Mouse (Mus musculus) liver, embryonic 13.5 days (tissue): ENCODE data around the gene Gm27027. TPM values are rescaled to one million over a fixed set of nuclear protein-coding genes. Genes with fewer than 3 reads are reported as not detected.
A peak's percentile ranks its signal among the peaks of the same experiment; 100 is the strongest.

Experiments used
- ATAC-seq: fragments of 200-750 bp; cut with Nextera tagmentation; 2 replicates; pipeline ENCODE4 v1.8.0; 2017; ENCODE audit warnings: low read depth, mild to moderate bottlenecking, moderate number of reproducible peaks, moderate library complexity
- DNase-seq: peaks from one replicate; pipeline ENCODE4 v3.0.0; 2022
- H3K27ac ChIP-seq: fragments of 300-500 bp; sonication (generic); 2 replicates; pipeline ENCODE4 v1.5.1; 2015; ENCODE audit warnings: moderate library complexity, mild to moderate bottlenecking, inconsistent platforms
- H3K27me3 ChIP-seq: fragments of 300-500 bp; sonication (generic); 2 replicates; pipeline ENCODE4 v1.6.1; 2015; ENCODE audit warnings: mild to moderate bottlenecking, inconsistent platforms
- H3K36me3 ChIP-seq: fragments of 300-500 bp; sonication (generic); 2 replicates; pipeline ENCODE4 v1.6.1; 2015; ENCODE audit warnings: mild to moderate bottlenecking, inconsistent platforms
- H3K4me1 ChIP-seq: fragments of 300-500 bp; sonication (generic); replicated peaks from 2 replicates; pipeline ENCODE4 v1.6.1; 2015; ENCODE audit warnings: inconsistent platforms
- H3K4me2 ChIP-seq: fragments of 300-500 bp; sonication (generic); 2 replicates; pipeline ENCODE4 v1.6.1; 2015; ENCODE audit warnings: inconsistent platforms, mild to moderate bottlenecking, moderate library complexity
- H3K4me3 ChIP-seq: fragments of 300-500 bp; sonication (generic); replicated peaks from 2 replicates; pipeline ENCODE4 v1.5.1; 2015; ENCODE audit warnings: mild to moderate bottlenecking, inconsistent platforms
- H3K9ac ChIP-seq: fragments of 300-500 bp; sonication (generic); 2 replicates; pipeline ENCODE4 v1.6.1; 2015; ENCODE audit warnings: mild to moderate bottlenecking, inconsistent platforms
- H3K9me3 ChIP-seq: fragments of 300-500 bp; sonication (generic); replicated peaks from 2 replicates; pipeline ENCODE4 v1.6.1; 2016; ENCODE audit warnings: inconsistent platforms
- WGBS: fragments of 180-500 bp; shearing (Covaris S2); methylation state at CpG from one replicate; pipeline ENCODE4 v1.1.7; 2015; ENCODE audit not compliant: insufficient replicate concordance; 5-methylcytosine and 5-hydroxymethylcytosine counted together
- polyA plus RNA-seq: library from polyadenylated mRNA; unstranded; fragments of >200 nt; fragmentation: Nextera tagmentation; extraction: Ambion mirVana; gene quantifications from 2 replicates; pipeline ENCODE4 v1.2.1, GENCODE M21; 2015

The Gm27027 gene
- polyA plus RNA-seq, 1 experiment from 2014 or later = not detected

DNA sequence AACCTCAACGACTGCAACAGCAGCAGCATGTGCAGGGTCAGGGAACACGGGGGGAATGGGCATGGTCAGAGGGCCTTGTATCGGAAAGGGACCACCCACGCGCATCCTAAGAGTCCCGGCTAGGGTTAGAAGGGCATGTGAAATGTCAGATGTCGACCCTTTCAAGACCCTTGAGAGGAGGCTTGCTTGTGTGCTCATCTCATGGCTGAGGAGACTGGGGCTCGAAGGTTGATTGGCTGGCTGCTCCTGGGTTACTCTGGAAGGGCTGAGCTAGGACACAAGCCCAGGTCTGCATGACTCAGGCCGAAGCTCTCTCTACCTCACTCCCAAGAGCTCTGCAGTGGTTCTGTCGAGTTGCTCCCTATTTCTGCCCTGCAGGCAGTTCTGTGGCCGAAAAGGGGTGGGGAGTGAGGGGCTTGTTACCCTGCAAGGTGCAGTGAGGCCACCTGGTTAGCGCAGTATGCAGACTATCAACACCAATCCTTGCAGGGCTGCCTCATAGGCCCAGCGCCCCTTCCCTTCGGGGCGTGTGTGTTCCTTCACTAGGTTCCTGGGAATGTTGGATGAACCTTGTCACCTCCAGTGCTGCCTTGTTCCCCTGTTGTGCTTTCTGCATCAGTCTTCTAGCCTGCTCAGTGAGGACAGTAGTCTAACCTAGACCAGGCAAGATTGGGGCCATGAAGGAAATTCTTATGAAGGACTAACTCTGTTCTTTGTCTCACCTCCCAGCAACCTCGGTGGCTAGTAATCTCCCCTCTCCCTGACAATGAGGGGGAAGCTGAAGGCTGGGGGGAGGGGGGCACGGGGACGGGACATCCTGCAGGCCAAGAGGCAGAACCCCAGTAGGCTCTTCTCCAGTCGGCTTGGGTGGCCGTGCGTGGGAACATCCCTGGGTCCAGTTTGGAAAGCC is 20.4 kb downstream of the Gm27027 start:
- Histone ChIP-seq H3K4me1 (peaks cover 18% of the 10 kb centered on the region), H3K9me3 (no peaks in the 10 kb centered on the region), H3K9ac (no peak overlapping the region), H3K27ac (no peak overlapping the region), H3K27me3 (peaks cover 18% of the 10 kb centered on the region), H3K36me3 (peaks cover 15% of the 10 kb centered on the region), H3K4me2 (peak overlapping the region; percentile 65), H3K4me3 (peak overlapping the region; percentile 37)
- 35% methylated on average over 21 of the region's 21 CpGs for WGBS
- no peak for ATAC-seq
- DNase-seq = no peak

DNA sequence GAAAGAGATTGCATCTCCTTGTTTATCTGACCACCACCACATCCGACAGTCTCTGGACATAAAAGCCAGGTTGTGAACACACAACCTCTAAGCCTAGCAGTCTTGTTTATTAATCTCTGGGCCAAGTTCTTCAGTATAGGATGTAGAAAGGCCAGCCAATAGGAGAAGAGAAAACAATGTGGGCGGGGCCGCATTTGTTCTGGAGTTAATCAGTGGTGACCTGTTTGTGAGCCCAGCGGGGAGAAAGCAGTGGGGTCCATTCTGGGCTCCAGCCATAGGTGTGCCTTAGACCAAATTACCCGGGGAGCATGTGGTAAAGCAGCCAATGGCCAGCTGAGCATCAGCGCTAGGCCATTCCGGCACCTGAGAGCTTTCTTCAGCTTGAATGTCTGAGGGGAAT is 21.1 kb downstream of the Gm27027 start:
- no peak overlapping the region for H3K27ac ChIP-seq
- no peak overlapping the region for H3K4me3 ChIP-seq
- no peak for DNase-seq
- peaks cover 7% of the 10 kb centered on the region for H3K36me3 ChIP-seq
- no peak overlapping the region for H3K4me2 ChIP-seq
- peaks cover 18% of the 10 kb centered on the region for H3K27me3 ChIP-seq
- H3K9ac ChIP-seq = no peak overlapping the region
- no peaks in the 10 kb centered on the region for H3K9me3 ChIP-seq
- WGBS = 49% methylated on average over 7 of the region's 7 CpGs
- H3K4me1 ChIP-seq = peaks cover 18% of the 10 kb centered on the region
- no peak for ATAC-seq

DNA sequence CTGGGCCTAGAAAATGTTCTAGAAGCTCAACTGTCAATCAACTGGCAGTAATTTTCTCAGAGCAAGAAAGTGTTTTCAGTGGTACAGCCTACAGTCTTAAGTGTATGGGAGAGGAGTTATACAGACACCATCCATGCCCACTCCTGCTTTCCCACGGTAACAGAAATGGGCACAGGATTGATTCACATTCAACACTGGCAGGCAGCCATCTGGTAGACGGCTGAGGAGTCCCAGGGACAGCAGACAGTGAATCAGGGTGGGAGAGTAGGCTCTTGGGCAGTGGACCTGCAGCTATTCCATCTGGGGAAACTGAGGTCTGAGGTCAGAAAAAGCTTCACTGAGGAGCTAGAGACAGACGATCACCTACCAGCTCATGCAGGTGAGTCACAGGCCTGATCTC is 24.5 kb downstream of the Gm27027 start:
- no peak overlapping the region for H3K4me3 ChIP-seq
- H3K27ac ChIP-seq = no peak overlapping the region
- peaks cover 14% of the 10 kb centered on the region for H3K27me3 ChIP-seq
- no peak overlapping the region for H3K9ac ChIP-seq
- H3K4me1 ChIP-seq = peaks cover 13% of the 10 kb centered on the region; the same call in 1 of the 2 replicates
- ATAC-seq = no peak
- no peaks in the 10 kb centered on the region for H3K9me3 ChIP-seq
- H3K36me3 ChIP-seq = no peaks in the 10 kb centered on the region
- 56% methylated on average over 3 of the region's 3 CpGs for WGBS
- no peak for DNase-seq
- no peak overlapping the region for H3K4me2 ChIP-seq

DNA sequence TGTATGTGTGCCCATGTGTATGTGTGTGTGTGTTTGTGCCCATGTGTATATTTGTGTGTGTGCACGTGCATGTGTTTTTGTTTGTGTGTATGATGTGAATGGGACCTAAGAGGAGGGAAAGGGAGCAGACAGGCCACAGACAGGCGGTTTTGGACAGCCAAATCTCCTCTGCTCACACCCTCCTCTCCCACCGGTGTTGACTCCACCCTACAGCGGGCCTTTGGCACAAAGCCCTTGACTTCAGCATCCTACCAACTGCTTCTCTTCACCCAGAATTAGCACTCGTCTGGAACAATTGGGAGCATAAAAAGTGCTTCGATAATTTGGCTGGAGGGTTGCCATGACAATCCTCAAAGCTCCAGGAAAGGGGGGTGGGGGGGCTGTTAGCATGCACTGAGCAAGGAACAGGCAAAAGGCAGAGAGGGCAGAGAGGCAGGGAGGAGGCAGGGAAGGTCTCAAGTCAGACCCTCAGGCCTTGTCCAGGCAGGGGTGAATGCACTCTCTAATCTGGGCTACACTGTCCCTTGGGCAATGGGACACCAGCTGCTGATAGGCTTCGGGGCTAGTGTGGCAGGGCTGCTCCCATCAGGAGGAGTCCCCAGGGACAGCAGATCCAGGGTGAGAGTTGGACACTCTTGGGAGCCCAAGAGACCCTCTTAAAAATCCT is 31.5 kb downstream of the Gm27027 start:
- Histone ChIP-seq H3K36me3 (no peaks in the 10 kb centered on the region), H3K27ac (no peak overlapping the region), H3K4me3 (no peak overlapping the region), H3K4me2 (no peak overlapping the region), H3K9me3 (no peaks in the 10 kb centered on the region), H3K4me1 (no peaks in the 10 kb centered on the region), H3K9ac (no peak overlapping the region), H3K27me3 (peaks cover 4% of the 10 kb centered on the region; the same call in 1 of the 2 replicates)
- no peak for DNase-seq
- WGBS = 57% methylated on average over 7 of the region's 7 CpGs
- ATAC-seq = no peak

DNA sequence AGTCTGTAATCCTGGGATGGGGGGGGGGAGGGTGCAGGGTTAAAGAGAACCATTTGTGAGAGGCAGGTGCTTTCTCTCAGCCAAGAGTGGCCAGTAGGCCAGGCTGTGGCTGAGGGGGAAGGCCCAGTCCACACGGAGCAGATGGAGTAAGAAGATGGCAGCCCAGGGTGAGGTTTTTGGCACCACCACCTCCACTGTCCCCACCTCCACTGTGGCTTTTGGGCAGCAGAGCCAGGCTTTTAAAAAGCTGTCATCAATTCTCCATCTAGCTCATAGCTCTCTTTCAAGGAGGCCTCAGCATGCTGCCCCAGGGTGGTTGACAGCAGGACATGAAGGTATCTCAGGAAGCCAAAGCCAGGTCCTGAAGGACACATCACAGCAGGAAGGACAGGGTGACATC is 32.4 kb downstream of the Gm27027 start:
- 55% methylated on average over 1 of the region's 1 CpGs for WGBS
- DNase-seq (no peak), ATAC-seq (no peak)
- Histone ChIP-seq H3K27ac (no peak overlapping the region), H3K9me3 (no peaks in the 10 kb centered on the region), H3K36me3 (no peaks in the 10 kb centered on the region), H3K9ac (no peak overlapping the region), H3K4me1 (no peaks in the 10 kb centered on the region), H3K27me3 (peaks cover 9% of the 10 kb centered on the region), H3K4me2 (no peak overlapping the region), H3K4me3 (no peak overlapping the region)

DNA sequence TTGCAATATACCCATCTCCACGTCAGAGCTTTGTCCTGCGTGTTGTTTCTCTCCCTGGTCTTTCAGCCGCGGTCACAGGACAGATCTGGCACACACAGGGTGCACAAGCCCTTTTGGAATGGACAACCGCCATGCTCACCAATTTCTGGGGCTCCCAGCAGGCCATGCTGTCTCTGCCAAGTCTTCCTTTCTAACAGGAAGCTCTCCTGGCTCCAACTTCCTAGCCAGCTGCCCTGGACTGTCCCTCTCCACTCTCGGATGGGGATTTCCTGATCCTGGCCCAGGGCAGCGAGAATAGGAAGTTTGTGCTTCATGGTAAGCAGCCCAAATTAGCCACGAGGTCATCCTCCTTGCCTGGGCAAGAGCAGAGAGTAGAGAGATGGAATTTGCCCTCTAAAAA is 34.4 kb downstream of the Gm27027 start:
- Histone ChIP-seq H3K4me3 (no peak overlapping the region), H3K4me2 (no peak overlapping the region), H3K4me1 (peaks cover under 1% of the 10 kb centered on the region; the same call in 1 of the 2 replicates), H3K9ac (no peak overlapping the region), H3K27me3 (peaks cover 30% of the 10 kb centered on the region), H3K36me3 (no peaks in the 10 kb centered on the region), H3K9me3 (no peaks in the 10 kb centered on the region), H3K27ac (no peak overlapping the region)
- no peak for ATAC-seq
- 43% methylated on average over 8 of the region's 8 CpGs for WGBS
- no peak for DNase-seq

DNA sequence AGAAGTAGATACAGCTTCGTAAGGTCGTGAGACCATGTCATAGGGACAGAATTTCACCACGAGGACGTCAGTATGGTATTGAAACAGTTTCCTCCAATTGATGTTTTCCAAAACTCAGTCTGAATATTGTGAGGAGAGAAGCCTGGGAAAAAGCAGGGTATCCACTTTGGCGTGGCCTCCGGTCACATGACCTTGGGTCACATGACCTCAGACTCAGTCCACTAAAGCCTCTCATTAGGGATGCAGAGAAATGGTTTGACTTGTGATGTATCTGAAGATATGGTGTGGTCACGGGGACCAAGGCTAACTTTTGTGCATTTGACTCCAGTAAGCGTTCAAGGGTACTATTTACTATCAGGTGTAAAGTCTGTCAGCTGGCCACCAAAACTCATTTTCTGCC is 36.8 kb downstream of the Gm27027 start:
- ATAC-seq = no peak
- no peak overlapping the region for H3K4me2 ChIP-seq
- no peak overlapping the region for H3K9ac ChIP-seq
- no peak overlapping the region for H3K4me3 ChIP-seq
- peaks cover 3% of the 10 kb centered on the region for H3K4me1 ChIP-seq
- H3K36me3 ChIP-seq = no peaks in the 10 kb centered on the region
- no peak for DNase-seq
- 59% methylated on average over 8 of the region's 8 CpGs for WGBS
- no peak overlapping the region for H3K27ac ChIP-seq
- H3K27me3 ChIP-seq = peaks cover 54% of the 10 kb centered on the region
- H3K9me3 ChIP-seq = no peaks in the 10 kb centered on the region

DNA sequence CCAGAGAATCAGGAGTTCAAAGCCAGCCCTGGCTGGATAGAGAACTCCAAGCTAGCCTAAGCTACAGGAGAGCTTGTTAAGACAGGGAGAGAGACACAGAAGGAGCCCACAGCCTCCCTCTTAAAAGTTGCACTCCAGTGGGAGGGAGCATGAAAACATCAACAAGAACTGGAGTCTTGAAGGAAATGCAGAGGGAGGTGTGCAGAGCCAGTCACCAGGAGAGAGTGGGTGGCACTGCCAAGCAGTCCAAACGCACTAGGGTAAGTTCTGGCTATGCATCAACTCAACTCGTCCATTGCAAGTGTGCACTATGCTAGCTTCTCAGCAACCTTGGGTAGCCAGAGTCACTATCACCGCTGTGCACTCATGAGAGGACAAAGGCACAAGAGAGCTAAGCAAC is 37.9 kb downstream of the Gm27027 start:
- Histone ChIP-seq H3K4me3 (no peak overlapping the region), H3K36me3 (no peaks in the 10 kb centered on the region), H3K27me3 (peaks cover 65% of the 10 kb centered on the region), H3K4me1 (peaks cover 3% of the 10 kb centered on the region), H3K9ac (no peak overlapping the region), H3K4me2 (no peak overlapping the region), H3K9me3 (no peaks in the 10 kb centered on the region), H3K27ac (no peak overlapping the region)
- DNase-seq (no peak), ATAC-seq (no peak)
- WGBS = 56% methylated on average over 3 of the region's 3 CpGs

DNA sequence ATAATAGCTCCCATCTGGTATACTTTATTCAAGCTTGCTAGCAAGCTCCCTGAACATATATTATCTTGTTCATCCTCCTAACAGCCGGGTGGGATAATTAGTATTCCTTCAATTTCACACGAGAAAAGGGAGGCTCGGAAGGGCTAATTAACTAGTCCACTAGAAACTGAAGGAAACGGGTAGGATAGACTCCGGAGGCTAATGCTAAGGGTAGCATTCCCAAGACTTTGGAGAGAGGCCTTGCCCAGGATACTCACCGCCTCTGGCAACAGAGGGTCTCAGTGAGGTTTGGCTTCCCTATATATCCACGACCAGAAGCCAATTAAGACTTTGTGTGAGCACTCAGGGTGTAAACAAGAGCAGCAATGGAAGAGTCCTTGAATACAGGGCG is 38.4 kb downstream of the Gm27027 start:
- ATAC-seq (no peak), DNase-seq (no peak)
- WGBS = 52% methylated on average over 8 of the region's 8 CpGs
- peaks cover 70% of the 10 kb centered on the region for H3K27me3 ChIP-seq
- H3K4me1 ChIP-seq = peaks cover 3% of the 10 kb centered on the region
- no peak overlapping the region for H3K27ac ChIP-seq
- no peak overlapping the region for H3K4me3 ChIP-seq
- no peaks in the 10 kb centered on the region for H3K36me3 ChIP-seq
- H3K9me3 ChIP-seq = no peaks in the 10 kb centered on the region
- H3K9ac ChIP-seq = no peak overlapping the region
- H3K4me2 ChIP-seq = no peak overlapping the region

DNA sequence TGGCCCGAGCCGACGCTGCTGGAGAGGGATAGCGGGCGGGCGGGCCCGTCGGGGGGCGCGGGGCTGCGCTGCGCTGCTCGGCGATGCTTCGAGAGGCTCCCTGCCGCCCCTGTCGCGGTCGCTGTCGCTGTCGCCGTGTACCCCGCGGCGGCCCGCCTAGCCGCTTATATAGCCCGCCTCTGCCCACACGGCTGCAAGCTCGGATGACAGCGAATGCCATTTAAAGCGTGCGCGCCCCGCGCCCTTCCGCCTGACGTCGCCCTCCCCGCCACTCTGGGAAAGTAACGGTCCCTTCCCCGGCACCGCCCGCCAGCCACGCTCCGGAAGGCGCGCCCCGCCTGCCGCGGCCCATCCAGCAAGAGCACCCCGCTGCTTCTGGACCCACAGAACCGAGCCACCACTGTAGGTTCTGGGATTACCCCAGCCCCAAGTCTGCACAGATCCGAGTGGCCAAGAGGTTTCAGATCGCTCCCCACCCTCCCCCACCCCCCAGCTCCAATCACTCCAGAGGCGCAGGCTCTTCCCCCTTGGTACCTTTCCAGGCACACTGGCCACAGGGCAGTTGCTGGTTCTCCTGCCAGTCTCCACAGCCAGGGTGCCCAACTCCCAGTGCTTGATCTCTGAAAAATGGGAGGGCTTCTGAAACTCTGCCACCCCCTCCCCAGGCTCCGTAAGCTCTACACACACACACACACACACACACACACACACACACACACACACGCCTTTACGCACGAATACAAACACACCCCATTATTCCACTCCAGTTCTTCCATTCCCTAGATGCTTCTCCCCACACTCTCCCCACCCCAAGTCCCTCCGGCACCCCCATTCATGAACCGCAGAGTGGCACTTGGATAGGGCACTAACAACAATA is 39.0 kb downstream of the Gm27027 start, which contains the start of gene Gm13889:
Gene Gm13889, minus strand, starts transcription at position 294 of the 877 bp plus-strand sequence.
- ATAC-seq (no peak), DNase-seq (no peak)
- WGBS = 6% methylated on average over 61 of the region's 62 CpGs
- Histone ChIP-seq H3K36me3 (no peaks in the 10 kb centered on the region), H3K9me3 (no peaks in the 10 kb centered on the region), H3K4me2 (peak within 1 kb of the TSS; percentile 64), H3K9ac (peak within 1 kb of the TSS; percentile 52; the same call in 1 of the 2 replicates), H3K4me1 (peaks cover 3% of the 10 kb centered on the region), H3K4me3 (peak within 1 kb of the TSS; percentile 56), H3K27ac (no peak within 1 kb of the TSS), H3K27me3 (peaks cover 75% of the 10 kb centered on the region)

DNA sequence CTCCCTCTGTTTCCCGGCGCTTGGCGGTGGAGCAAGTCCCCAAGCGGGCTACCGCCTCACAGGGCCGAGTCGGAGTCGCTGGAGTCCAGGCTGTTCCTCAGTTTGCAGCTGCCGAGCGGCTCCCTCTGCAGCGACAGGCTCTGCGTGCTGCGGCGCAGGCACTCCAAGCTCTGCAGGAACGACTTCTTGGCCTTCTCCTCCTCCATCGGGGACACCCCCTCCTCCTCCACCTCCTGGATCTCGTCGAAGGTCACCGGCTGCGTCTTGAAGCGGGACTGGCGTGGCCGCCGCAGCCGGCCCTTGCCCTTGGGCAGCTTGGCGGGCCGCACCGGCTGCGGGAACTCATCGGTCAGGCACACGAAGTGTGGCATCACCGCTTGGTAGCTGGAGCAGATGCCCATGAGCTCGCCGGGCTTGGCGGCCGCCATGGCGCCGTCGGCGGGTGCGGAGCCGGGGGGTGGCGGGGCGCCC is 39.8 kb downstream of the Gm27027 start:
- DNase-seq = no peak
- H3K27me3 ChIP-seq = peaks cover 75% of the 10 kb centered on the region
- H3K27ac ChIP-seq = no peak overlapping the region
- under 1% methylated on average over 43 of the region's 44 CpGs for WGBS
- H3K4me2 ChIP-seq = peak overlapping the region; percentile 64
- H3K4me3 ChIP-seq = peak overlapping the region; percentile 56
- H3K4me1 ChIP-seq = peaks cover 3% of the 10 kb centered on the region
- no peaks in the 10 kb centered on the region for H3K36me3 ChIP-seq
- peak overlapping the region; percentile 52; the same call in 1 of the 2 replicates for H3K9ac ChIP-seq
- no peak for ATAC-seq
- H3K9me3 ChIP-seq = no peaks in the 10 kb centered on the region
